Mouse (Mus musculus) forebrain, embryonic 11.5 days (tissue): Measurements from ENCODE around the gene Ralb. TPM values are rescaled to one million over a fixed set of nuclear protein-coding genes. Genes with fewer than 3 reads are reported as not detected.

Experiments used
- ATAC-seq: fragments of 200-750 bp; cut with Nextera tagmentation; replicated peaks from 2 replicates; pipeline ENCODE4 v1.8.0; 2017; ENCODE audit warnings: moderate TSS enrichment; ENCODE audit not compliant: low FRiP score
- DNase-seq: peaks from one replicate; pipeline ENCODE4 v3.0.0-alpha.2; 2017; ENCODE audit warnings: low spot score
- H3K27ac ChIP-seq: fragments of 300-500 bp; sonication (generic); 2 replicates; pipeline ENCODE4 v1.5.1; 2014; ENCODE audit warnings: low read depth, low read length
- H3K27me3 ChIP-seq: fragments of 300-500 bp; sonication (generic); 2 replicates; pipeline ENCODE4 v1.6.1; 2014; ENCODE audit warnings: mild to moderate bottlenecking, low read length, mixed read lengths; ENCODE audit not compliant: control insufficient read depth, insufficient read depth
- H3K36me3 ChIP-seq: fragments of 300-500 bp; sonication (generic); 2 replicates; pipeline ENCODE4 v1.6.1; 2014; ENCODE audit warnings: mild to moderate bottlenecking, low read length, moderate library complexity, mixed read lengths; ENCODE audit not compliant: control insufficient read depth, insufficient read depth
- H3K4me1 ChIP-seq: fragments of 300-500 bp; sonication (generic); replicated peaks from 2 replicates; pipeline ENCODE4 v1.6.1; 2014; ENCODE audit warnings: low read length, mixed read lengths; ENCODE audit not compliant: control insufficient read depth, insufficient read depth
- H3K4me2 ChIP-seq: fragments of 300-500 bp; sonication (generic); 2 replicates; pipeline ENCODE4 v1.6.1; 2014; ENCODE audit warnings: low read depth, mild to moderate bottlenecking, low read length, moderate library complexity, mixed read lengths; ENCODE audit not compliant: severe bottlenecking
- H3K4me3 ChIP-seq: fragments of 300-500 bp; sonication (generic); 2 replicates; pipeline ENCODE4 v1.5.1; 2014; ENCODE audit warnings: low read depth, low read length
- H3K9ac ChIP-seq: fragments of 300-500 bp; sonication (generic); 2 replicates; pipeline ENCODE4 v1.6.1; 2014; ENCODE audit warnings: low read length
- H3K9me3 ChIP-seq: fragments of 300-500 bp; sonication (generic); 2 replicates; pipeline ENCODE4 v1.6.1; 2016; ENCODE audit warnings: low read length, mixed read lengths; ENCODE audit not compliant: control insufficient read depth
- WGBS: fragments of 180-500 bp; shearing (Covaris S2); extraction: QIAGEN DNeasy Blood & Tissue Kit; methylation state at CpG from one replicate; pipeline ENCODE4 v1.1.7; 2014; 5-methylcytosine and 5-hydroxymethylcytosine counted together
- polyA plus RNA-seq: library from polyadenylated mRNA; unstranded; fragments of >200 nt; fragmentation: Nextera tagmentation; extraction: Ambion mirVana; gene quantifications from 2 replicates; pipeline ENCODE4 v1.2.1, GENCODE M21; 2014

Gene Ralb
- polyA plus RNA-seq, 1 experiment from 2014 or later, result 74.1 TPM

- H3K9ac ChIP-seq, result no peak overlapping the region
- no peak overlapping the region for H3K4me3 ChIP-seq
- no peaks in the 10 kb centered on the region for H3K27me3 ChIP-seq
- H3K9me3 ChIP-seq, result no peaks in the 10 kb centered on the region
- no peaks in the 10 kb centered on the region for H3K36me3 ChIP-seq
- no peak for DNase-seq
- H3K4me1 ChIP-seq, result no peaks in the 10 kb centered on the region
- 66% methylated on average over 14 of the region's 14 CpGs for WGBS
- no peak overlapping the region for H3K4me2 ChIP-seq
- H3K27ac ChIP-seq, result no peak overlapping the region
- ATAC-seq, result no peak
These were observed 32.7 kb downstream of the Ralb start for GRCm38 (mm10) chr1:119471793-119472396.

GRCm38 (mm10) chr1:119463386-119463785 lies 41.2 kb downstream of the Ralb start:
- H3K27ac ChIP-seq, result no peak overlapping the region
- no peak overlapping the region for H3K4me2 ChIP-seq
- H3K4me1 ChIP-seq, result no peaks in the 10 kb centered on the region
- H3K27me3 ChIP-seq, result no peaks in the 10 kb centered on the region
- H3K9me3 ChIP-seq, result no peaks in the 10 kb centered on the region
- DNase-seq, result peak; percentile 68
- H3K9ac ChIP-seq, result no peak overlapping the region
- no peak overlapping the region for H3K4me3 ChIP-seq
- H3K36me3 ChIP-seq, result no peaks in the 10 kb centered on the region
- 51% methylated on average over 2 of the region's 2 CpGs for WGBS
- no peak for ATAC-seq

GRCm38 (mm10) chr1:119460062-119460461 lies 44.5 kb downstream of the Ralb start:
- Histone ChIP-seq H3K27ac (no peak overlapping the region), H3K9ac (no peak overlapping the region), H3K4me3 (no peak overlapping the region), H3K9me3 (no peaks in the 10 kb centered on the region), H3K27me3 (no peaks in the 10 kb centered on the region), H3K36me3 (no peaks in the 10 kb centered on the region), H3K4me1 (no peaks in the 10 kb centered on the region), H3K4me2 (no peak overlapping the region)
- 83% methylated on average over 2 of the region's 2 CpGs for WGBS
- no peak for DNase-seq
- no peak for ATAC-seq

DNA sequence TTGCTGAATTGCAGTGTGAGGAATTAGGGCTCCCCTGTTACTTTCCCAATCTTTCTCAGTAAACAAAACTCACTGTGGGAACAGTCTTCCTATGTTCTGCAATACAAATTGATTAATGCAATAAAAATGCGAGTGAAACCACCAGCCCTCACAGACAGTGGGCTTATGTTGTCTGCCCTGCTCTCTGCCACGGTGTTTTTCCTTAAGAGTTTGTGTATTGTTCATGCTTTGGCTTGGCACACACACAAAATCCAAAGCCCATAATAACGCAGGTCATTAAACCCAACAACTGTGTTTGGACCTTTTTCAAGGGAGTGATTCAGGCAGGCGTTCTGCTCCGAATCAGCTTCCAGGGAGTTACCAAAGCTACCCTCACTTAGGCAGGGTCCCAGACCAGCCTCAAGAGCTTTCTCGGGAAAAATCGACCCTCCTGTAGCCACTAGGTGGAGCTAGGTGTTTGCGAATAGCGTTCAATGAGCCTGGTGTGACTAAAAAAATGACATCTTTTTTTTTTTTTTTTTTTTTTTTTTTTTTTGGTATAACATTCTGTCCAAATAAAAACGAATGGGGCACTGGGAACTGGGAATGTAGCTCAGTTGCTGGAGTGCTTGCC lies 46.5 kb downstream of the Ralb start:
- no peaks in the 10 kb centered on the region for H3K27me3 ChIP-seq
- peak; percentile 69 for DNase-seq
- no peaks in the 10 kb centered on the region for H3K4me1 ChIP-seq
- WGBS, result 27% methylated on average over 10 of the region's 10 CpGs
- no peak overlapping the region for H3K4me2 ChIP-seq
- H3K36me3 ChIP-seq, result no peaks in the 10 kb centered on the region
- H3K9ac ChIP-seq, result no peak overlapping the region
- no peak overlapping the region for H3K27ac ChIP-seq
- no peak overlapping the region for H3K4me3 ChIP-seq
- 0 out of 2 replicates have a peak, but pooled peaks have one; percentile 45 for ATAC-seq
- no peaks in the 10 kb centered on the region for H3K9me3 ChIP-seq

DNA sequence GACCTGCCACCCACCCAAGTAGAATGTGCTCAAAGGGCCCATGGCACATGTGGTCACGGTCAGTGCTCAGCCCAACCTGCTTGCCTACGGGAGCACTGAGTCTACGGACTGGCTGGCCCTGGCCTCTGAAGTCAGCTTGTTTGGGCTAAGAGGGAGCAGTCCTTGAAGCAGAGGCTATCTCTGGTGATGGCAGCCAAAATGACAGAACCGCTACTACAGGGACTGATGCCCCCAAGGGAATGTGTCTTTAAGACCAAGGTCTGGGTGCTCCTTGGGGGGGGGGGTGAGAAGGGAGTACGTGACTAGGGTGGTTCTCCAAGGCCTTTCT lies 47.1 kb downstream of the Ralb start:
- Histone ChIP-seq H3K4me1 (no peaks in the 10 kb centered on the region), H3K4me2 (no peak overlapping the region), H3K27me3 (no peaks in the 10 kb centered on the region), H3K9ac (no peak overlapping the region), H3K4me3 (no peak overlapping the region), H3K9me3 (no peaks in the 10 kb centered on the region), H3K27ac (no peak overlapping the region), H3K36me3 (no peaks in the 10 kb centered on the region)
- 73% methylated on average over 5 of the region's 5 CpGs for WGBS
- DNase-seq, result no peak
- ATAC-seq, result no peak; the same call in 1 of the 2 replicates

DNA sequence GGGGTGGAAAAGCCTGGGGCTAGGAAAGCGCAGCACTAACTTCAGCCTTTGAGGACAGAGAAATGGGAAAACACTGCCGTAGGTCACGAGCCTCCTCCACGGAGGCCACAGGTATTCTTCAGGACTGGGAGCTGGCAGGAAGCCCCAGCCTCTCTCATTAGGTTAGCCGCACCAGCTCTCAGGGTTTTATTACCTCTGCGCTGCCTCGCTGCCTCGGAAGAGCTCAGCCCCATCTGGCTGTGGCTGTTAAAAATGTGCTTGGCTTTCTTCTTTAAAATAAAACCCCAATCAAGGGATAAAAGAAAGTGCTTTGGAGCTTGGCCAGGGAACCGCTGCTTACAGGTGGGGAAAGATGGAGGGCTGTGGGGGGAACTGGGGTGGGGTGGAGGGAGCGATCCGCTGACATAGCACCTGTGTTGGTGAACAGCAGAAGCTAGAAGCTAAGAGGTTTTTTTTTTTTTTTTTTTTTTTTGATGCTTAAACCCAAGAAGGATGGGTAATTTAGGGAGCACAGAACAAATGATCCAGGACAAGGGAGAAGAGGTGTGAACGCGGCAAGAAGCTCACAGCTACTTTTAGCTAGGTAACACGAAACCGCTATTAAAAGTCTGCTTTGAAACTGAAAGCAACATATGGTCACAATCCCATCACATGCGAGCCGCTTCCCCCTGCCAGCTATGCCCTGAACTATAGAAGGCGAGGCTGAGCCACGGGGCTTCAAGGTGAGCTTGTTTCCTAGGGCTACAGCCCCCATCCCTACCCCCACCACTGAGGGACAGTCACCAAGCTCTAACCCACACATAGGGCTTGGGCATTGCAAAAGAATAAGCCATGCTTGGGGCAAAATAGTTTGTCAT lies 47.7 kb downstream of the Ralb start:
- ATAC-seq, result no peak
- H3K9ac ChIP-seq, result no peak overlapping the region
- WGBS, result 63% methylated on average over 19 of the region's 19 CpGs
- no peak overlapping the region for H3K4me3 ChIP-seq
- no peak overlapping the region for H3K4me2 ChIP-seq
- H3K36me3 ChIP-seq, result no peaks in the 10 kb centered on the region
- H3K4me1 ChIP-seq, result no peaks in the 10 kb centered on the region
- DNase-seq, result no peak
- H3K9me3 ChIP-seq, result no peaks in the 10 kb centered on the region
- no peaks in the 10 kb centered on the region for H3K27me3 ChIP-seq
- no peak overlapping the region for H3K27ac ChIP-seq

- Histone ChIP-seq H3K4me2 (no peak overlapping the region), H3K9me3 (no peaks in the 10 kb centered on the region), H3K4me3 (no peak overlapping the region), H3K4me1 (no peaks in the 10 kb centered on the region), H3K27ac (no peak overlapping the region), H3K36me3 (no peaks in the 10 kb centered on the region), H3K27me3 (no peaks in the 10 kb centered on the region), H3K9ac (no peak overlapping the region)
- ATAC-seq, result no peak
- DNase-seq, result no peak
- WGBS, result 64% methylated on average over 4 of the region's 4 CpGs
These were observed 50.9 kb downstream of the Ralb start for GRCm38 (mm10) chr1:119453731-119454130.

DNA sequence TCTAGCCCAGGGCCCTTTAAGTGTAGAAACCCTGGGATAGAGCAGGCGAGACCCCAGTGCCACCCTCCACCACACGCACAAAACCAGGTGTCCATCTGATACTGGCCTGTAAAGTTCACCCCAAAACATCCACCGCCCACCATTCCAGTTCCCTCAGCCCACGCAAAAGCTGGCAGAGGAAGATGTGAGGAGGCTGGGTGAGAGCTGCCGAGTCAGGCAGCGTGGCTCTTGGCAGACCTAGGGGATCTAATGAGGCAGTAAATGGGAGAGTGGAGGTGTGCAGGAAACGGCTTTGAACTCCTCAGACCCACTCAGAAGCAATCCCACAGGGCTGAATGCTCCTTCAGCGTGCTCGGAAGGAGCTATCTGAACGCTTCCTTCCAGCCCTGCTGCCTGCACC lies 53.2 kb downstream of the Ralb start:
- H3K27me3 ChIP-seq, result no peaks in the 10 kb centered on the region
- no peaks in the 10 kb centered on the region for H3K9me3 ChIP-seq
- DNase-seq (no peak), ATAC-seq (no peak)
- no peak overlapping the region for H3K4me3 ChIP-seq
- WGBS, result 76% methylated on average over 10 of the region's 10 CpGs
- no peak overlapping the region for H3K9ac ChIP-seq
- no peaks in the 10 kb centered on the region for H3K4me1 ChIP-seq
- H3K27ac ChIP-seq, result no peak overlapping the region
- H3K4me2 ChIP-seq, result no peak overlapping the region
- no peaks in the 10 kb centered on the region for H3K36me3 ChIP-seq
